Mouse (Mus musculus) liver, embryonic 14 days (tissue): ENCODE data around the gene 3110082I17Rik. TPM values are rescaled to one million over a fixed set of nuclear protein-coding genes. Genes with fewer than 3 reads are reported as not detected.

ENCODE experiments used
- polyA plus RNA-seq: library from polyadenylated mRNA; depleted of rRNA; stranded (reverse); fragments of >200 nt; gene quantifications from 2 replicates; pipeline ENCODE4 v1.2.3, GENCODE M21; 2012; rRNA removed

Gene 3110082I17Rik
- 11.8 and 12.1 TPM in 2 replicates for polyA plus RNA-seq

GRCm38 (mm10) chr5:139460384-139461067, at the start of gene 3110082I17Rik:
3110082I17Rik (minus strand) TSS chr5:139460527.

GRCm38 (mm10) chr5:139484185-139484814, 24.0 kb upstream of the 3110082I17Rik start, which contains the start of gene Zfand2a:
Zfand2a (minus strand) TSS chr5:139484549.

GRCm38 (mm10) chr5:139423026-139423865, 37.1 kb downstream of the 3110082I17Rik start, which contains the start of gene Gper1:
Gper1 (plus strand) TSS chr5:139423151.

GRCm38 (mm10) chr5:139404801-139405401, 55.4 kb downstream of the 3110082I17Rik start, which contains the start of gene C130050O18Rik:
C130050O18Rik (plus strand) TSS chr5:139405280.

GRCm38 (mm10) chr5:139377468-139378270, 82.7 kb downstream of the 3110082I17Rik start, which contains the start of gene Gpr146:
Gpr146 (plus strand) TSS chr5:139377697.

GRCm38 (mm10) chr5:139352317-139352716, 108.0 kb downstream of the 3110082I17Rik start, which contains the start of gene Cyp2w1:
Cyp2w1 (plus strand) TSS chr5:139352617.

GRCm38 (mm10) chr5:139351134-139351533, 109.2 kb downstream of the 3110082I17Rik start, which contains the start of gene Cox19:
Cox19 (minus strand) TSS chr5:139351418.

GRCm38 (mm10) chr5:139325395-139325966, 134.8 kb downstream of the 3110082I17Rik start, which contains the start of gene Adap1:
Adap1 (minus strand) TSS chr5:139325622.

Other genes with a start within 250 kb of the 3110082I17Rik start
- gene Get4, start 208.2 kb downstream of the 3110082I17Rik start, polyA plus RNA-seq = 54.0 and 62.4 TPM in 2 replicates
- 2.7 and 4.0 TPM in 2 replicates for gene Adap1, start 134.9 kb downstream of the 3110082I17Rik start, polyA plus RNA-seq
- 20.6 and 26.3 TPM in 2 replicates for gene Cox19, start 109.1 kb downstream of the 3110082I17Rik start, polyA plus RNA-seq
- gene Cyp2w1, start 107.9 kb downstream of the 3110082I17Rik start, polyA plus RNA-seq = 0.10 TPM in 1 of 2 replicates, not detected in the other
- gene Gpr146, start 82.8 kb downstream of the 3110082I17Rik start, polyA plus RNA-seq = 12.0 and 14.9 TPM in 2 replicates
- gene C130050O18Rik, start 55.2 kb downstream of the 3110082I17Rik start, polyA plus RNA-seq = 0.68 and 1.0 TPM in 2 replicates
- 0.03 and 0.09 TPM in 2 replicates for gene Gper1, start 37.4 kb downstream of the 3110082I17Rik start, polyA plus RNA-seq
- 3.0 and 3.6 TPM in 2 replicates for gene Zfand2a, start 24.0 kb upstream of the 3110082I17Rik start, polyA plus RNA-seq
- gene Uncx, start 83.0 kb upstream of the 3110082I17Rik start, polyA plus RNA-seq = not detected in 2 replicates